Mouse (Mus musculus): ENCODE results near the gene Kcnab2. TPM values are rescaled to one million over a fixed set of nuclear protein-coding genes. Genes with fewer than 3 reads are reported as not detected.

Kcnab2 gene
- polyA plus RNA-seq (2014; fragmentation: Illumina TruSeq; extraction: RNeasy Lipid Tissue Mini Kit (QIAGEN cat#74804); ENCODE audit: low read depth, low replicate concordance) = 3.7 TPM

DNA sequence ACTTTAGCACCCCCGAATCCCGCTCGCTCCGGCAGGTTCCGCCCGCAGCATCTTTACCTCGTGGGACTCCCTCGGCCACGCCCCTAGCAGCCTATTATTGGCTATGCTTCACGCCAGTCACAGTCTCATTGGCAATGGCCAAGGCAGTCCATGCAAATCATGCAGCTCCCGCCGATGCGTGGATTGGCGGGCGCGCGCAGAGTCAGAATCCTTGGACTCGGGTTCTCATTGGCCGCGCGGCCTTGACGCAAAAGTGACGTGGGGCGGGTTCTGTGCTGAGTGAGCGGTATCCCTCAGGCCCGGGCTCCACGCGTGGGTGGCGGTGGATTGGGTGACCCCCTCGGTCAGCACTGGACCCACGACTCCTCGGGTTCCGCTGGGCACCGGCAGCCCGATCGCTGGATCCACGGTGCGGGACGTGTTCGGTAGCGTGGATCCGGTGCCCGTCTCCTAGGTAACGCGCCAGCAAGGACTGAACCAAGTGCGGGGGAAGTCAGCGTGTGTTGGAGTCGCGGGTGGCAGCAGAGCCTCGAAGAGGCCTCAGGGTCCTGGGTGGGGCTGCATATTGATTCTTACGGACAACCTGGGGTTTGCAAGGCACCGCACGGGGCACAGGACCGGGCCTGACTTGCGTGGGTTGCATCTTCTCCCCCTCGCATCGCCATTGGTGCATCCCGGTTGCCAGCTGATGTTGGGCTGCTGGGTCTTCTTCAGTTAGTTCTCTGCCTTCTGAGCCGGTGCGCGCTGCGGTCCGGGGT is at the start of gene Kcnab2:
Kcnab2 (minus strand) TSS at position 406 of the 758 bp plus-strand sequence.

DNA sequence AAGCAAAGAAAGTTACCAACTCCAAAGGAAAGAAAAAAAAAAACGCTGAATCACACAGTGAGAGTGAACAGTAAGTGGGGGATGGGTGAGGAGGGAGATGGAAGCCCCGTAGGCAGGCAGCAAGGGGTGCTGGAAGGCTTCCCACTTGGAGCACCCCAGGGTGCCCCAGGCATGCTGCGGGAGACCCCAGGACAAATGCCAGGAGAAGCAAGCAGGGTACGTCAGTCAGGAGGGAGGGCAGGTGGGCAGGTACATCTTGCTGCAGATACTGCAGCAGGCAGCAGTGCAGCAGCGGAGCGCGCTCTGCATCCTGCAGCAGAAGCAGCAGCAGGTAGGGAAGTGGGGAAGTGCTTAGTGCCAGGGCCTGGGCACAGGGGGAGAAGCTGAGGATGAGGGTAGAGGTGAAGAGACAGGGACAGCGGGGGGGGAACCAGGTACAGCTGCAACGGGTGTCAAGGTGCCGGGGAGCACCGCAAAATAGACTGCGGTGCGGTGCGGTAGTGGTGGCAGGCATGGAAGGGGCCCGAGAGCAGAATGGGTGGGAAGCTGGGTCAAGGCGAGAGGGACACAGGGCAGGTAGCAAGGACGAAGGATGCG is 1.1 kb downstream of the Kcnab2 start, which contains the start of gene Nphp4:
Nphp4 (plus strand) TSS at position 280 of the 597 bp plus-strand sequence.

Other genes starting within 250 kb of the Kcnab2 start
- 13.3 TPM for gene Gpr153, start 203.6 kb downstream of the Kcnab2 start, polyA plus RNA-seq (2014; fragmentation: Illumina TruSeq; extraction: RNeasy Lipid Tissue Mini Kit (QIAGEN cat#74804); ENCODE audit: low read depth, low replicate concordance)
- not detected for gene Hes3, start 186.2 kb downstream of the Kcnab2 start, polyA plus RNA-seq (2014; fragmentation: Illumina TruSeq; extraction: RNeasy Lipid Tissue Mini Kit (QIAGEN cat#74804); ENCODE audit: low read depth, low replicate concordance)
- 32.9 TPM for gene Icmt, start 180.6 kb downstream of the Kcnab2 start, polyA plus RNA-seq (2014; fragmentation: Illumina TruSeq; extraction: RNeasy Lipid Tissue Mini Kit (QIAGEN cat#74804); ENCODE audit: low read depth, low replicate concordance)
- gene Rnf207, start 158.9 kb downstream of the Kcnab2 start, polyA plus RNA-seq (2014; fragmentation: Illumina TruSeq; extraction: RNeasy Lipid Tissue Mini Kit (QIAGEN cat#74804); ENCODE audit: low read depth, low replicate concordance) = 2.8 TPM
- gene Rpl22, start 152.1 kb downstream of the Kcnab2 start, polyA plus RNA-seq (2014; fragmentation: Illumina TruSeq; extraction: RNeasy Lipid Tissue Mini Kit (QIAGEN cat#74804); ENCODE audit: low read depth, low replicate concordance) = 632 TPM
- gene Chd5, start 139.2 kb downstream of the Kcnab2 start, polyA plus RNA-seq (2014; fragmentation: Illumina TruSeq; extraction: RNeasy Lipid Tissue Mini Kit (QIAGEN cat#74804); ENCODE audit: low read depth, low replicate concordance) = 1.6 TPM
- gene Nphp4, start 1.2 kb downstream of the Kcnab2 start, polyA plus RNA-seq (2014; fragmentation: Illumina TruSeq; extraction: RNeasy Lipid Tissue Mini Kit (QIAGEN cat#74804); ENCODE audit: low read depth, low replicate concordance) = 1.5 TPM

All from adipose tissue, adult 10 weeks (tissue).